Mouse (Mus musculus) kidney, postnatal 4 days (tissue): Measurements from ENCODE around the gene Cetn3.

Experiments
- DNase-seq, 2 experiments: peaks; one replicate each; pipeline ENCODE4 v3.0.0; 2021; ENCODE audit warnings: mixed read lengths in 2 of 2

The Cetn3 gene

DNA sequence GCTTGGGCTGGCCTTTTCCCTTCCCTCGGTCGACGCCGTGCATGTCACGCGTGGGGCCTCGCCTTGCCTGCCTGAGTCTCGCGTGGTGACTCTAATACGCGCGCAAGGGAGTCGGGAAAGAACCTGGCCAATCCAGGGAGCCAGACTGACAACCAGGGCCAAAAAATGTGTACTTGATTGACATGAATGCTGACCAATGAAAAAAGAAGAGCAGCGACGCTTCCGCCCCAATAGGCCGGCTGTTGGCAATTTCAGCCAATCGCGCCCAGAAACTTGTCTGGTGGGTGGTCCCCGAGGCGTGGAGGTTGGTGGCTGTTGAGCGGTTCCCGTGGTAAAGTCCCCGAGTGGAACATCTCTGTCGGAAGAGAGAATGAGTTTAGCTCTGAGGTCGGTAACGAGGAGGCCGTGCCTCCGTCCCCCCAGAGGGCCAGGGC is at the start of gene Cetn3:
TSS of gene Cetn3 (plus strand) at position 107 of the 434 bp plus-strand sequence.
- DNase-seq, result peak; percentile 89 to 95

GRCm38 (mm10) chr13:81736606-81737005 is 46.3 kb upstream of the Cetn3 start:
- no peak for DNase-seq

- no peak for DNase-seq
Measured at GRCm38 (mm10) chr13:81740898-81741297, 42.0 kb upstream of the Cetn3 start.

DNA sequence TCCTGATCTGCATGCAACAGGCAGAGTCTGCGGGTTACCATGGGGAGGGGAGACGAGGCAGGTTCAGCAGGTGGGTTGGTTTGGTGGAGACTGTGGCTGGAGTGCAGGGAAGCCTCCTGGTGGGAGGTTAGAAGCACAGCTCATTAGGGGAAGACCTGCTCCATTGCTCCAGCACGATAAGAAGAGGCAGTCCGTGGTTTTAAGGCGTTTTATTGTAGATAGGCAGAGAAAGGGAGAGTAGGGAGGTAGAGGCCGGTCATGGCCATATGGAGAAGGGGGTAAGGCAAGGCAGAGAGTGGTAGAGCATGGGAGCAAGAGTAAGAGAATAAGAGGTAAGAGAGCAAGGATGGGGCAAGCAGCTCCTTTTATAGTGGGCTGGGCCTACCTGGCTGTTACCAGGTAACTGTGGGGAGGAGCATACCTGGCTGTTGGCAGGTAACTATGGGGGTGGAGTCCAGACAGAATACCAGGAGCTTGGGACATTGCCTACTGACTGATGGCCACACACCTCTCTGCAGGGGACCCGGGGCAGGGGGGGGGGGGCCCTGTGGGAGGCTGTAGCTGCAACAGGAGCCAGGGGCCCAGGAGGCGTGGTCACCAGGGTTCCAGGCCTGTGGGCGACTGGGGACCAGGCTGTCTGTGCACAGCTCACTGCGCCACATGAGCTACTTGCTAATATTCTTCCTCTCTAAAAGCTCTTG is 39.3 kb upstream of the Cetn3 start:
- no peak for DNase-seq

DNA sequence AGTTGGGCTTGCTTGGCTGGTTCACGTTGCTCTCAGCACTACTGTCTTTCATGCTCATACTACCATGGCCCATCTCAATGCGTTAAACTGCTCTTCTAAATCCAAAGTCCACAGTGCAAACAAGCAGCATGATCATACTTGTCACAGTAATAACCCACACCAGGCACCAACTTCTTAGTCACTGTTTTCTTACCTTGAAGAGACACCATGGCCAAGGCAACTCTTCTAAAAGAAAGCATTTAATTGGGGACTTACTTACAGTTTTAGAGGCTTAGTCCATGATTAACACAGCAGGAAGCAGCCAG is 38.8 kb upstream of the Cetn3 start:
- DNase-seq, result no peak

DNA sequence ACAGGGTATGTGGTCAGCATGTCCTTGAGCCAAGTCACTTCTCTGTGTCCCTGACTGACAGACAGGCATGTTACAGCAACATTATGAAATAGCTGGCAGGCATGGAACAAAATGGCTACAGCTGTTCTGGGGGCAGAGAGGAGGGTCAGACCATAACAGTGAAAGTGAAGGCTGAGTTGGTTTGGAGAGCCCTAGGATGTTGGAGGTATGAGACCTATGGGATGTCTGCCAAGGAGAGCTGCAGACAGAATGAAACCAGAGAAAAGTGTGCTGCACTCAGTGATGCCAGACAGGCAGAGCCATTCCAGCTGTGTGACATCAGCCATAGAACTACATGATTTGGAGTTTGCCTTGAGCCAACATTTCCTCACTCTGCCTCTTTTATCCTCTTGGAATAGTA is 28.0 kb upstream of the Cetn3 start:
- no peak for DNase-seq

DNA sequence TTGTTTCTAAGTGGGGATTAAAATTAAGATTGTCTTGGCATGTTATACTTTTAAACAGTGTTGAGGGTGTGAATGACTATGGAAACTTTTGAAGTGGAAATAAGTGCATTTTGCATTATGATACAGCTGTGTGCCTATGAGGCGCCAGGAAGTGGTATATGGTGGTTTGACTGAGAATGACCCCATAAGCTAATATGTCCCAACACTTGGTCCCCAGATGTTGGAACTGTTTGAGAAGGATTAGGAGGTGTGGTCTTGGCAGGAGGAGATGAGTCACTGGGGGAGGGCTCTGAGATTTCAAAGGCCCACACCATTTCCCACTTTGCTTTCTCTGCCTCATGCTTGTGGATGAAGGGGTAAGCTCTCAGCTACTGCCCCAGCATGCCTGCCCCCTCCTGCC is 27.6 kb upstream of the Cetn3 start:
- DNase-seq, result no peak

GRCm38 (mm10) chr13:81757058-81757660 is 25.7 kb upstream of the Cetn3 start:
- DNase-seq, result no peak

DNA sequence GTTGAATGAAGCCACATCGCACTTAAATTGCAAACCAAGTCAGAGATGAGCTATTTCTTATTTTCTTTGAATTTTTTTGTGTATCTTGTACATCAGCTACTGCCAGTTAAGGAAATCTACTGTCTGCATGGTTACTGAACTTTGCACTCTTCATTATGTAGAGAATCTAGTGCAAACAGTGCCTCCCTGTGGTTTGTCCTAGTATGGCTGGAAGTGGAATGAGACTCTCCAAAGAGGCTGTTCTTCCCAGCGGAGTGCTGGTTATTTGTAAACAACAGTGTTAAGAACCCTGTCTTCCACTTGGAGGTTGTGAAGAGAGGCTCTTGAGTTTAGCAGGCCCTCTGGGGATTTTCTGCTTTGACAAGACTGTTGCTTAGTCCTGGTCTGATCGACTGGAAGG is 22.5 kb upstream of the Cetn3 start:
- DNase-seq, result peak; percentile 64 to 70

GRCm38 (mm10) chr13:81761566-81762186 is 21.2 kb upstream of the Cetn3 start:
- DNase-seq, result peak; percentile 18 to 44

DNA sequence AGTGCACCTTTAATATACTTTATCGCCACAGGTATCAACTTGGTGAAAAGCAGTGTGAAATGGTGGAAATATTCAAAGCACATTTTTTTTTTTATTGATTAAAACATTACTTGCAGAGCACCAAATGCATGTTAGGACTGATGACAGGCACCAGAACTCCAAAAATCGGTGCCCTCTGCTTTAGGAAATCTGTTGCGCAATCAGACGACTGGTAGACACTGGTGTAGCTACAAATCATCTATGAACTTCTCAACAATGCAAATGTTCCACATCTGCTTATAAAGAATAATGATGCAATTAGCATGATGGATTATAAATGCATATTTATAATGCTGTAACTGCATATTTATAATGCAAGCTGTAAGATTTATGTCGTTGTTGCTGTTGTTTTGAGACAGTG is 18.7 kb upstream of the Cetn3 start:
- DNase-seq, result no peak

GRCm38 (mm10) chr13:81767038-81767659 is 15.7 kb upstream of the Cetn3 start:
- DNase-seq, result peak; percentile 77 to 80

DNA sequence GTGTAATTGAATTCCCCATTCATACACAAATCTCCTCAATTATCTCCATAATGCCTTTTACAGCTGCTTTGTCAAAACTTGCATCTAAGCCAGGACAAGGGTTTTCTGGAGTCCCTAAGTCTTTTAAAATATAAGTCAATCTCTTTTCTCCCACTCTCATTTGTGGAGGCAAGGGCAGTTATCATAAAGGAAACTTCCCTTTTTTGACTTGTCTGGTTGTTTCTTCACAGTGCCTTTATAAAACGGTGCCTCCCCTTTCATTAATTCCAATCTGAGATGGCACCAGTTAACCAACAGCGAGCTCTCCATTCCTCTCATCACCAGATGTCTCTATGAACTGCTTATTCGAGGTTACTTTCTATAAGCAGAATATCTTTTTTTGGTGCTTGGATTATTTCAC is 6.7 kb upstream of the Cetn3 start:
- no peak for DNase-seq

DNA sequence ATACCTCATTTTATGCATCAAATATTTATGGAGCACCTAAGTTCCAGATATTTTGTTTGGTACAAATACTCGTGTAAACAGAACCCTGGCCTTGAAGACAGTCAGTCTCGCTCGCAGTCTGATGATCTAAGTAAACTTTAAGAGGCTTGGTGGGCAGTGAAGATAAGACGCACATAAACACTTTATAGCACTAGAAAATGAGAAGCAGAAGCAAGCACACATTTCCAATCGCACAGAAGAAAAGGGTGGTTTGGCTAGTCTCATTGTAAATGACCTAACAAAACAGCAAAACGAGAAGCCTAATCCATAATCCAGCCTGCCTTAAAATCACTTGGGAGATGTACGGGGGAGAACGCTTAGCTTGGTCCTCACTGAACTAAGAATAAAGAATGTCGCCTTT is 402 bp upstream of the Cetn3 start:
- no peak for DNase-seq

DNA sequence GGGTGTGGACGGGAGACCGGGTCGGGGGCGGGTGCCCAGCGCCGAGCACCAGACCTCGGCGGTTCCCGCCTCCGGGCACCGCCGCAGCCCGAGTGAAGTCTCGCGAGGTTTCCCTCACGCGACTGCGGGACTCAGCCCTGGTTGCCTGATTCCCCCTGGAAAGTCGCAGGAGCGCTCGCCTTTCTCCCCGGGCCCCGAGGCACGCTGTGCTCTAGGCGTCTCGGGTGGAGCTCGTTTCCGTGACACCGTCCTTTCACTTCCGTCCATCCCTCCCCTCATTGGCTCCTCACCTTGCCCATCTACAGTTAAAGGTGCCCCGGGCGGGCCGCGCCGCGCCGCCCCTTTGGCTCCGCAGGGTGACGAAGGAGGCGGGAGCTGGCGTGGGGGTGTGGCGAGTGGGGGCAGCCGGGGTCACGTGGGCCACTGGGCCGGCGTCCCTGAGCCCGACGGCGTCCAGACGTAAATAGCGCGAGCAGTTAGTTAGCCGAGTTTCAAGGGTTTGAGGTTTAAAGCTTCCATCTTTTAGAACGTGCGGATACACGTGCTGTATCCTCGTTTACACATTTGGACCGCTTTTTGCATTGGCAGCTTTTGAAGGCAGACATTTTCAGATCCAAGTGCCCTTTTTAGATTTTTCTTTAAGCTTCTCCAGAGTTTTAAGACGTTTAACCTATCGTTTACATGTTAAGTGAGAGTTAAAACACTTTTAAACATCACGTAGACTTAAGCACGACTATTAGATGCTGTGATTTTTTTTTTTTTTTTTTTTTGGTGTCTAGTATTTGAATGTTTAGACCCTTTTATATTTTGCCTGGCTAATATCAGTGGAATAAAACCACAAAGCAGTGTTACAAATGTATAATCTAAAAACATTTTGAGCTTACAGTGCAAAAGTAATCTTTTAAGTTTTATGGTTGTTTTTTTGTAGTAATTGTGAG is 797 bp downstream of the Cetn3 start:
- DNase-seq, result peak; percentile 97 to 98

DNA sequence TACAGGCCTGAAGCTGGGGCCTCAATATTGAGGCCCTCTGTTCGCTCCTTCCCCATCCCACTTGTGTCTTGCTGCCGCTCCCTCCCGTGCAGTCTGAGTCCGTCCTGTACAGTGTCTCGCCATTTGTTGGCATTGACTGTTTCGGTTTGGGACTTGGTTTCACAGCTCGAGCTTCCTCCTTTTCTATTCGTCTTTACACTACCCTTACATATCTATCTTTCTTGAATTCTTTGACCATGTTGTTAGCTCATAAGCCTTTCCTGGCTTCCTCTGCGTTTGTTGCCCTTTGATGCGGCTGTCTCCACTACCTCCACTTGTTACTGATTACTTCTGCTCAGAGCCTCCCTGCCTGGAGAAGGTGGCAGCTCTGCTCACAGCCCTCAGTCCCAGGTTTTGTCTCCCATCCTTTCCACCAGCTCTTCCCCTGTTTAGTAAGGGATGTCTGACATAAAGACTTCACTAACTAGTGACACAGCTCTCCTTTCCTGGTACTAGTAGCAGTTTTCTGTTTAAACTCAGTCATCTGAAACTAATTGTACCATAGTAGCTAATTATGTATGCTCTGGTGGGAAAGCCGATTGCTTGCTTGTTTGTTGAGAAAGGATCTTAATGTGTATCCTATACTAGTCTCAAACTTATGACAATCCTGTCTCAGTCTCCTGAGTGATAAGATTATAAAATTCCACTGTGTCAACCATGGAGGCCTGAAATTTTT is 3.0 kb downstream of the Cetn3 start:
- DNase-seq, result no peak

DNA sequence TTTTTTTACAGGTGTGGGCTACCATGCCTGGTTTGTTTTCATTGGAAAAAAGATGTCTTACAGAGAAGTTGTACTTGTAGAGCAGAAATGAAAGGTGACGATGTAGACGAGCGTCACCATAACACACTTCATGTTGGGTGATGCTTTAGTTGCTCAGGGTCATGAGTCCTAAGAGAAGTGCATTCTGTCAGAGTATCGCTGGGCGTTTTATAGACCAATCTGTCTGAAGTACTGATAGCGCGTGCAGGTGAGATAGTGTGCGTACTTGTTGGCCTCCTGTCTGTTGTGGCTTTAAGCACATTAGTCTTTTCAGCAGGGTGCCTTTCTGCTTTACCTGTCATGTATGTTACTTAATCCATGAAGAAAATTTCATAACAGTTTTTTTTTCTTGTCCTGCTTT is 7.3 kb downstream of the Cetn3 start:
- no peak for DNase-seq

- no peak for DNase-seq
Measured at GRCm38 (mm10) chr13:81791861-81792260, 9.0 kb downstream of the Cetn3 start.

- no peak for DNase-seq
Measured at GRCm38 (mm10) chr13:81793850-81794249, 11.0 kb downstream of the Cetn3 start.

DNA sequence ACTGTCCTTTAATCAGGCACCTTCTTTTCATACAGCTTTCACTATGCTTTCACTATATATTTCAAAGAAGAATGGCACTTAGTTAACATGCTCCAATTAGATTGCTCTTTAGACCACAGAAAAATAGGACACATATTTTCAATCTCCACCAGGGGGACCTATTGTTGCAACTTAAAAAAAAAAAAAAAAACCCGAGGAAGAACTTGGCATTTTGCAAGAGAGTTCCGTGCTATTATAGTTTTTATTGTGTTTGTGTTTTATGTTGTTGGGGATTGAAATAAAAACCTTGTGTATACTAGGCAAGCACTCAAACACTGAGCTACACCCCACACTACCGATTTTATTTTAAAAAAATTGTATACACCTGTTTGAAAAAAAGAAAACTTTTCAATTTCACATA is 18.2 kb downstream of the Cetn3 start:
- DNase-seq, result no peak

DNA sequence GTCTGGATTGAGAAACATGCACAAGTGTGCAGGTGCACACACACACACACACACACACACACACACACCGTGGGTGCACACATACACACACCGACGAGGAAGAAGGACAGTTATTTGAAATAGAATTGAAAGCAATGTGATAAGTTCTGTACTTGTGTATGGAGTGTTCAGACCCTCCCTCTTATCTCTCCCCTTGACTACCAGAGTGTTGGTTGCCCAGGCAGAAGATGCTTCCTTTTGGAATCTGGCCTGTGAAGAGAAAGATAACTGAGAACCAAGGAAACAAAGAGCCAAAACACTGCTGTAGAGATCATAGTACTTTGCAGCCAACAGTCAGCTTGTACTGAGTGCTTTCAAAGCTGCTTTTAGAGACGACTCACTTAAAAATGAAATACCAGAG is 20.8 kb downstream of the Cetn3 start:
- no peak for DNase-seq

- no peak for DNase-seq
Measured at GRCm38 (mm10) chr13:81822750-81823149, 39.9 kb downstream of the Cetn3 start.
